Mouse (Mus musculus): Measurements from ENCODE around the gene Dbn1.
A peak's percentile ranks its signal among the peaks of the same experiment; 100 is the strongest.
"Not testable (repeated sequence)": the region's sequence is repeated elsewhere in the genome, so short reads cannot be mapped to it uniquely, and the experiment has no call there.

Dbn1 gene

DNA sequence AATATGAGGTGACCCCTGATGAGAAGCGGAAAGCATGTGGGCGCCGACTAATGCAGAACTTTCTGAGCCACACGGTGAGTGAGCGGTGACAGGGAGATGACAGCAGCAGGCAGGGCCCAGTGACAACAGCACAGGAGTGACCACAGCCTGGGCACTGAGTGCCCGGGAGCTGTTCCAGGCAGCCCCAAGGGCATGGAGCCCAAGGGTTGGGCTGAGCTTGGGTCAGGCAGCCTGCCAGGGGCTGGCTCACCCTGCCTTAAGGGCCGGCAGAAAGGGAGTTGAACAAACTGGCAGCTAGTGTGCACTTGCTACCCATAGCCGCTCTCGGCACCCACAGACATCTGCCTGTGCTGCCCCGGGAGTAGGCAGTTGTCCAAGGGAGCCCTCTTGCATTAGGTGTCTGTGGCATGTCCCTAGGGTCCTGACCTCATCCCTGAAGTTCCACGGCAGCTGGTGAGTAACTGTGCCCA is 37.4 kb downstream of the Dbn1 start:
- DNase-seq (ENCODE audit: low spot score) = no peak

DNA sequence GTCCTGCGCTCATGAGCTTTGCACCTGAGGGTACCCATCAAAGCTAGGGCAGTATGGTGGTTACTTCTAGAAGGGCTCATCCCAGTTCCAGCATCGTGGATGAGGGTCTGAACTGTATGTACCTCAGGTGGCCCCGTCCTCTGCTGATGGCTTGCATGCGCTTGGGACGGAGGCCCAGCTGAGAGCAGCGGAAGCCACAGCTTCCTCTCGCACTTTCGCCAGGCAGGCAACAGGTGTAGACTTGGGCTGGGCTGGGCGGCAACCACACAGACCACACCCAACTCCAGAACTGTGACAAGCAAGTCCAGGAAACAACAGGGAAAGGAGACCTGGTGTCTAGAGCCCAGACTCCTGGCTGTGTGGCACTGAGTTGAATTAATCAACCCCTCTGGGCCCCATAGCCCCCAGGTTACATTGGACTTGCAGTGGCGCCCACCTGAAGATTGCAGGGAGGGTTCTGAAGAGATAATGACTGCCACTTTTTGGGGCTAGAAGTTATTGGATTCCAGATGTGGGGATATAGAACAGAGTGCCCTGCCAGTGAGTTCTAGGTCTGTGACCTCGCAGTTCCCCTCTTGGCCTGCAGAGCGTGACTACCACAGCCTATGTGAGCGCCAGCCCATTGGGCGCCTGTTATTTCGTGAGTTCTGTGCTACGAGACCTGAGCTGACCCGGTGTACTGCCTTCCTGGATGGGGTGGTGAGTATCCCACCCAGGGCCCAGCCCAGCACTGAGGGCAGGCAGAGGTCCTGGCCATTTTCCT is 38.1 kb downstream of the Dbn1 start:
- DNase-seq (ENCODE audit: low spot score) = no peak

DNA sequence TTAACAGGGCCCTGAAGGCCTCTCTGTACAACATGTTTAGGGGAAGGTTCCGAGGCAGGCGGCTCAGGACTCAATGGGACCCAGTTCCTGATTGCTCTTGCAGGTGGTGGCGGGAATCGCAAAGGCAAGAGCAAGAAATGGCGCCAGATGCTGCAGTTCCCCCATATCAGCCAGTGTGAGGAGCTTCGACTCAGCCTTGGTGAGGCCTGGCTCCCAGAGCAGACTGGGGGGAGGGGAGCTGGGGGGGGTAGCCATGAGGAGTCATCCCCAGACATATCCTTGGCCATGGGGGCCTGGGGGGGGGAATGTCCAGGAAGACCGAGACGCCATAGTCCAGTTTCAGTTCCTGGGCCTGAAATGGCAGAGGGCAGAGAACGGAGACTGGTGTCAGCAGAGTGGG is 38.7 kb downstream of the Dbn1 start:
- DNase-seq (ENCODE audit: low spot score) = no peak

DNA sequence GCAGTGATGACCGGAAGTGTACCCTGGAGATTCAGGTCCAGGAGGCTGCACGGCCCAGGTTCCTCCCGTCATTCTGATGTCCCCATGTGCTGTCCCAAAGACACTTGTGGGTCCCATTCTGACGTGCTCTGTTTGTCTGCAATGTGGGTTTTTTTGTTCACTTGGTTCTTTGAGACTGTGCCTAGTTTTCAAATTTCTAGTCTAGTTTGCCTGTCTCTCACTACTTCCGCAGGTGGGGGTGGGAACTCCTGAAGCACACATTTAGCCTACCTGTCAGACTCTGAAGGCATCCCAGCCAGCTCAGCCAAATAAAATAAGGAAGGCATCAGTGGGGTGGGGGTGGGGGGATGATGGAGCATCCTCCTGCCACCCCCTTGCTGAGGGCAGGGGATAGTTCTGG is 39.8 kb downstream of the Dbn1 start:
- DNase-seq (ENCODE audit: low spot score) = no peak

GRCm38 (mm10) chr13:55447543-55447943 is 40.4 kb downstream of the Dbn1 start:
- DNase-seq (ENCODE audit: low spot score) = no peak

DNA sequence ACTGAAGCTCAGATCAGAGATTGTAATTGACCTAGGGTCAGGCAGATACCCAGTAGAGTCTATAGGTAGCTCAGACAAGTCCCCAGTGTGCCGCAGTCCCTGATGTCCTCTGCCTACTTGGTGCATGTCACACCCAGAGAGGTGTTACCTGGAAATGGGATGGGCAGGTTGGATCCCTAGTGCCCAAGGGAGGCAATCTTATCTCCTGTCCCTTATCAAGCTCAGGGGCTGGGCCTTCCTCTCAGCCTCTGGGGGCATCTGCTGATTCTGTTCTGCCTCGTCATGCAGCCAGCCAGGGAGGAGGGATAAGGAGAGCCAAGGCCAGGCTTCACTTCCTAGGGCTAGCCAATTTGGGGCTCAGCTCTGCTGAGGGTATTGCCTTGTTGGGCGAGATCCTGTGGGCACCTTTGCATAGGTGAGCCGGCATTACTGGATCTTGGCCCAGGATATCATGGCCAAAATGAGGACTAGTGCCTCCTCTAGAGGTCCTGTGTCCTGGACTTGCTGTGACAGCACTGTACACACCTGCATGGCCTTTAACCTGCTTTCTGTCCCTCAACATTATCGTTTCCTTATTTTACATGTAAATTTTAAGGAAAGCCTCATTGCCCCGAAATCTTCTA is 41.3 kb downstream of the Dbn1 start:
- DNase-seq (ENCODE audit: low spot score) = no peak

DNA sequence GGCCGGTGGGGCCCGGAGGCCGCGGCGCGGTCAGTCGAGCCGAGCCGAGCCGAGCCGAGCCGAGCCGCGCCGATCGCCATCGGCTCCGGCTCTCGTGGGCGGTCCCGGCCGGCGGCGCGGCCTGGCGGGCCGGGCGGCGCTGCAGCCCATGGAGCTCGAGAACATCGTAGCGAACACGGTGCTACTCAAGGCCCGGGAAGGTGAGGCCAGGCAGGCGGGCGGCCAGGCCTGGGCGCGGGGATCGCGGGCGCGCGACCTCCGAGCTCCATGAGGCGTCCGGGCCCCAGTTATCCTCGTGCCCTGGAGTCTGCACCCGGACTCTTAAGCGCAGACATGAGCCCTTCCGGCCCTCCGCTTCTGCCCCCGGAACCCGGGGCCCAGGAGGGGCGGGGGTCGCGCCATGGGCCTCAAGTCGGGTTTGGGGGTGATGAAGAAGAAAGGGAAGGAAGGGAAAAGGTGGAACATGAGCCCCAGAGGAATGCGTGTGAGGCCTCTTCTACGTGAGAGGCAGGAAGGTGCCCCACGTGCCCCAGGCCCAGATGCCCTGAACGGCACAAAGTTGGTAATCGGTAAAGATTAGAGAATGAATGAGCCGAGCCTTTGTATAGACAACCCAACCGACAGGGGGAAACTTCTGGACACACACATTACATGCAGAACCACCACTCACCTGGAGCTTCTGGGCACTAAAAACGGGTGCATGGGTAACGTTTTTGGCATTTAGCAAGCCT is 42.4 kb downstream of the Dbn1 start:
- peak; percentile 49 for DNase-seq (ENCODE audit: low spot score)

DNA sequence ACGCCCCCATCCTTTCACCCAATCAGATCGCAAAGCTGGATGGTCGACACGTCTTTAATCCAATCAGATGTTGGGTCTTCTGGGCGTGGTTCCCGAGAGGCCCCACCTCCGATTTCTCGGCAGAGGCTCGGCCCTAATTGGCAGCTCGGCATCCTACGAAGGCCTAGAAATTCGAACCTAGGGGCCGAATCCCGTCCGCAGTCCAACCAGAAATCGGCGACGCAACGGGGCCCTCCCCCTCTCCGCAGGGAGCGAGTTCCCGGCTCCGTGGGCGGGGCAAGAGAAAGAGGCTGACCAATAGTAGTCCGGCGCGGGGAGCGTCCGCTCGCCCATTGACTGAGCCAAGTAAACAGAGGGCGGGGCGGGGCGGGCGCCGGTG is 43.0 kb downstream of the Dbn1 start, which contains the start of gene Grk6:
TSS of gene Grk6 (plus strand) at position 136 of the 379 bp plus-strand sequence.
- DNase-seq (ENCODE audit: low spot score) = peak; percentile 99

DNA sequence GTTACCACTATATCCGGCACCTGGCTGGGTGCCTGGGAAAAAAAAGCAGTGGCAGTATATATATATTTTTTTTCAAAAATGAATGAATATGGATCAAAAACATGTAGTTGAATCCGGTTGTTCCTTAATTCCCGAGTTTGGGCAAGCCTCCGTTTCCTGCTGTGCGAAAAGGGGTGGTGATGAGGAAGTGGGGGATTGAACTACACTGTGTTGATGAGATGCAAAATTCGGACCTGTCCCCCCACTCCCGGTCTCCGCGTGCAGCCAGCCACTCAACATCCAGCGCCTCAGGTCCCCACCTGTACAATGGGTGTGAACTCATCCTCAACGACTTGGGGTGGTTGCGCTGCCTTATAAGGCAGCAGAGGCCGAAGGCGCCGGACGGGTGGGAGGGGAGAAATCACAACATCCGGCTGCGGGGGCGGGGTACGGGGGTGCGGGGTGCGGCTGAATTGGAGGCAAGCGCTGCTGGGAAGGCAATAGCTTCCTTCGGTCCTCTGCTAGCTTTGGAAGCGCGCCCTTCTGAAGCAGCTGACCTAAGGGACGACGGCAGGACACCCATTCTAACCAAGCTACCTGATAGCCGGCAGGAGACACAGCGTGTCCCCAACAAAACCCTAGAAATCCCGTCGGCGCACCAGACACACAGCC is 43.5 kb downstream of the Dbn1 start:
- peak; percentile 81 for DNase-seq (ENCODE audit: low spot score)

DNA sequence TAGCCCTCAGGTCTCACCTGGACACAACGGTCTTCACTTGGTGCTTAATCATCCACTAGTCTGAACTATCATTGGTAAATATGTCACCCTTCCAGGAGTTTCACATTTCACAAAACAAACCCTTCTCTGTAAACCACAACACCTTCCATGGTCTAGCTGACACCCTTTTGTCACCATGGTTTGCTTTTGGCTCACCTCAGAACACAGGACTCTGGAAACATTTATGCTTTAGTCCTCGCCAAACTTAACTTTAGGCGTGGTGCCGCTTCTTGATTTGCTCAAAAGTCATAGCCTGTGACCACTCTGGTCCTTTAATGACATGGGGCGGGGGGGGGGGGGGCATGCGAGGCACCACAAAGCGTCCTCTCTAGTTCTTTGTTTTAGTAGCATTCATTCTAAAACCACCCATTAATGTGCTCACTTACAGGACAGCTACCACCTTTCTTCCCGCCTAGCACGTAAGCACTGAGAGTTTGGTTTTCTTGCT is 44.1 kb downstream of the Dbn1 start:
- DNase-seq (ENCODE audit: low spot score) = no peak

DNA sequence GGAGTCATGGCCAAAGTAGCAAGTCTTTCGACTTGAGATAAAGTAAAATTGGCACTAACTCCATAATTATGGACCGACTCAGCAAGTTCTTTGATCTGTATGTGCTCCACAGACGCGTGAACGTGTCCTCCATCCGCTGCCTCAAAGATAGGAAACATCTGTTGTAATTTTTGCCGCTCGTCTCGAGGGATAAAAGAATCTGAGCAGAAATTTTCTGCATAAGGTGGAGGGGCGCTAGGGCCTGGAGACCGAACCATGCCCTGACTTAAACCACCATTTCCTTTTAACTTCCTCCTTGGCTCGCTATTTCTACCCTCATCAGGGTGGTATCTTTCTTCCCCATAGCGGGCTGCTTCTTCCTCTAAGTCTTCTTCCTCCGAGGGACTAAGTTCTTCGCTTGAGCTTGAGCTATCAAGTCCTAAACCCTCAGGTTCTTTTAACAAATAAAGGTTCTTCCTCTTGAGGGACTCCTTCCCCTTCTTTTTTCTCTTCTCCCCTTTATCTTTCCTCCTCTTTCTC is 50.7 kb downstream of the Dbn1 start:
- DNase-seq (ENCODE audit: low spot score) = not testable (repeated sequence)

DNA sequence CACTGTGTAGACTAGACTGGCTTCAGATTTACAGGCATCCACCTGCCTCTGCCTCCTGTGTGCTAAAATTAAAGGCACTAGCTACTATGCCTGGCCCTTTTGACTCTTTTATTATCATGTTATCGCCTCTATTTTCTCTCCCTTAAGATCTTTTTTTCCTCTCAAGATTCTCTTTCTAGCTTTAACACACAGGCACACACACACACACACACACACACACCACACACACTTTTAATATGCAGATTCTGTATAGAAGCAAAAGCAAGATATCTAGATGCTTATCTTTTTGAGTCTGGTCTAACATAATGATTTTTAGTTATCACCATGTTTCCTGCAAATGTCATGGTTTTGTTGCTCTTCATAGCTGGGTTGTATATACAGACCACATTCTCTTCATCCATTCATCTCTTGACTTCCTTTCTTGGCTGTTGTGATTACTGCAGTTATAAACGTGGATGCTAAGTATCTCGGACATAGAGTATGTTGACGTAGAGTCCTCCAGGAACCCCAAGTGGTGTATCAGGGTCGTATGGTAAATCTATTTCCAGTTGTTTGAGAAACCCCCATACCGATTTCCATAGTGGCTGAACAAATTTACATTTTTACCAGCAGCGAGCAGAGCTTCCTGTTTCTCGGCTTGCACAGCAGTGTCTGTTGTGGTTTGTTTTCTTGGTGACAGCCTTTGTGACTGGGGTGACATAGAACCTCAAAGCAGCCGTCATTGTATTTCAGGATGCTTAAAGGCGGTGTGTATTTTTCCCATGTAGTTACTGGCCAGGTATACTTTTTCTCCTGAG is 55.8 kb downstream of the Dbn1 start:
- DNase-seq (ENCODE audit: low spot score) = no peak

GRCm38 (mm10) chr13:55430566-55430965 is 57.3 kb downstream of the Dbn1 start:
- no peak for DNase-seq (ENCODE audit: low spot score)

GRCm38 (mm10) chr13:55429226-55429888 is 58.6 kb downstream of the Dbn1 start:
- DNase-seq (ENCODE audit: low spot score) = no peak

- no peak for DNase-seq (ENCODE audit: low spot score)
These were observed 61.3 kb downstream of the Dbn1 start, which contains the start of gene F12 for GRCm38 (mm10) chr13:55426613-55427012. Gene F12, minus strand, starts transcription at chr13:55426793.

Measured in embryo, embryonic 10 days (tissue).